Mouse (Mus musculus) bone marrow, adult 2 months (tissue): Measurements from ENCODE around the gene Ptma. TPM values are rescaled to one million over a fixed set of nuclear protein-coding genes. Genes with fewer than 3 reads are reported as not detected.

Source experiments
- H3K27ac ChIP-seq: fragments of 200-500 bp; 2 replicates; pipeline ENCODE4 v1.5.1; 2012; ENCODE audit warnings: low read depth, mild to moderate bottlenecking, control low read depth, inconsistent platforms, low read length; ENCODE audit not compliant: control insufficient read depth, poor library complexity, insufficient read depth
- H3K4me1 ChIP-seq: fragments of 200-500 bp; 2 replicates; pipeline ENCODE4 v1.6.1; 2011; ENCODE audit warnings: low read length; ENCODE audit not compliant: control insufficient read depth, insufficient read depth
- H3K4me3 ChIP-seq: fragments of 200-500 bp; replicated peaks from 2 replicates; pipeline ENCODE3; 2011; ENCODE audit warnings: mild to moderate bottlenecking, low read depth, low read length, control low read depth; ENCODE audit not compliant: control insufficient read depth
- CTCF ChIP-seq: fragments of 200-500 bp; IDR thresholded peaks from 2 replicates; pipeline ENCODE4 v1.5.1; 2011; ENCODE audit warnings: low read length, control low read depth; ENCODE audit not compliant: control insufficient read depth, insufficient read depth
- POLR2A ChIP-seq: fragments of 200-500 bp; IDR thresholded peaks from 2 replicates; pipeline ENCODE4 v1.6.1; 2011; ENCODE audit warnings: low read depth, mild to moderate bottlenecking, control low read depth, low read length, borderline replicate concordance; ENCODE audit not compliant: control insufficient read depth
- WGBS: fragments of 180-500 bp; shearing (Covaris S2); methylation state at CpG from one replicate; pipeline ENCODE4 v1.1.7; 2018; 5-methylcytosine and 5-hydroxymethylcytosine counted together
- polyA plus RNA-seq: library from polyadenylated mRNA; stranded (reverse); fragments of >200 nt; gene quantifications from 2 replicates; pipeline ENCODE4 v1.2.4, GENCODE M21; 2011; ENCODE audit warnings: low replicate concordance; ENCODE audit not compliant: missing spikeins, insufficient read depth, insufficient read length

Gene Ptma
- polyA plus RNA-seq, 1 experiment: 1,395 TPM

DNA sequence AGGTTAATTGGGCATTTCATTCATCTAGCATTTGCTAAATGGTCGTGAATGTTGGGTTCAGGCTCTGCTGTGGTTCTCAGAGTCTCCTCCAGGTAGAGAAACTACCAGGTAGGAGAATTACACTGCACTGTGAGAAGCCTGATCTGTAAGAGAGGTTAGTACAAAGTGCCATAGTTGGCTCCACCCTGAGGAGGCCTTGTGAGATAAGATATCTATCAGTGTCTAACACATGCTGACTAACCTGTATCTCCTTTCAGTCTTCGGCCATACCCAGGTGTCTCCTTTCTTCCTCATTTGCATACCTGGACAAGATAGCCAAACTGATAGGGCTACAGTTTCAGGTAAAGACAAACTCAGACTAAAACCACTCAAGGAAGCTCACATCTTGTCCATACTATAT, 36.1 kb downstream of the Ptma start:
- Histone ChIP-seq H3K4me1 (no peaks in the 10 kb centered on the region; the same call in 1 of the 2 replicates), H3K27ac (no peak overlapping the region), H3K4me3 (no peak overlapping the region)
- TF ChIP-seq POLR2A: no peak
- 71% methylated on average over 2 of the region's 2 CpGs for WGBS

DNA sequence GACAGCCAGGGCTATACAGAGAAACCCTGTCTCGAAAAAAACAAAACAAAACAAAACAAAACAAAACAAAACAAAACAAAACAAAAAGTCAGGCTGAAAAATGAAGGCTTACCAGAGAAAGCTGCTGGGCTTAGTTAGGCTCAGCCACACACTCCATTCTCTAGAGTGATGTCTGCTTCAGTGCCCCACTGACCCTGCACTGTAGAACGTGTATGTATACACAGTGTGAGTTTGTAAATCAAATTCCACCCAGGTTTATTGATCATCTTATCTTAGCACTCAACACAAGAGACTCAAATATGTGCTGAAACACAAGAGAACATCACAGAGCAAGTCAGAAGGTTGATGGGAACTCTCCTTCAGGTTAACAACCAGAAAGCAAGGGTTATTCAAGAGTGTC, 41.9 kb downstream of the Ptma start:
- Histone ChIP-seq H3K4me1 (no peaks in the 10 kb centered on the region; the same call in 1 of the 2 replicates), H3K4me3 (no peak overlapping the region), H3K27ac (no peak overlapping the region)
- TF ChIP-seq CTCF (no peak), POLR2A (no peak)
- WGBS: 76% methylated on average over 2 of the region's 2 CpGs

DNA sequence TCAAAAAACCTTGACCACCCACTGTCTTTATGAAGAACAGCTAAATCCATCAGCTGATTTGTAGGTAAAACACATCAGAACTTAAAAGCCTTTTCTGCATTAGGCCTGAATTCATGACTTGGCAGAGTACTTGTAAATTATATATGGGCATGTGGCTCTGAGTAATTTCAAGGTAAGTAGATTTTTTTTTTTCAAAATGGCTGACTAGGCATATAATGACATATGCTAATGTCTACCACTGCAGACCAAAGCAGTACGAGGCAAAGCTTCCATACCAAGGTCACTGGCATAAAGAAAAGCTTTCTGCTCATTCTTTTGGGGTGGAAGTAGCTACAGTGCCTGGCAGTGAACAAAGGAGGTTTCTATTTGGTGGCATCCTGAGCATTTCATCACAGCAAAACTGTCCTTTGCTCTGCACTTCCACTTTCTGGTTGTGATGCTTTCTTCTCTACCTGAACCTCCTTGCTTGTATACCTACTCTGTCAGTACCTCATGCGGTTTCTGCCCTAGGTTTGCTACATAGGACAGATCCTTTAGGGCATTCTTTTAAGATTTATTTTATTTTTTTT, 42.9 kb downstream of the Ptma start:
- Histone ChIP-seq H3K4me1 (no peaks in the 10 kb centered on the region; the same call in 1 of the 2 replicates), H3K27ac (no peak overlapping the region), H3K4me3 (no peak overlapping the region)
- WGBS: 61% methylated on average over 2 of the region's 2 CpGs
- no peak for TF ChIP-seq CTCF
- no peak for TF ChIP-seq POLR2A

- H3K27ac ChIP-seq: no peak overlapping the region
- TF ChIP-seq CTCF: no peak
- TF ChIP-seq POLR2A: no peak
- WGBS: 29% methylated on average over 2 of the region's 2 CpGs
Observed at GRCm38 (mm10) chr1:86571381-86571780, 44.9 kb downstream of the Ptma start.

GRCm38 (mm10) chr1:86571941-86572340, 45.4 kb downstream of the Ptma start:
- Histone ChIP-seq H3K4me1 (no peaks in the 10 kb centered on the region; the same call in 1 of the 2 replicates), H3K27ac (no peak overlapping the region), H3K4me3 (no peak overlapping the region)
- 81% methylated on average over 4 of the region's 4 CpGs for WGBS
- TF ChIP-seq CTCF (no peak), POLR2A (no peak)

More at GRCm38 (mm10) chr1:86571381-86571780, 44.9 kb downstream of the Ptma start:
- H3K4me1 ChIP-seq: no peaks in the 10 kb centered on the region; the same call in 1 of the 2 replicates
- H3K4me3 ChIP-seq: no peak overlapping the region

Other genes with a start within 250 kb of the Ptma start
- gene B3gnt7, start 223.9 kb upstream of the Ptma start, polyA plus RNA-seq: 0.63 and 2.4 TPM in 2 replicates
- gene Ncl, start 167.3 kb upstream of the Ptma start, polyA plus RNA-seq: 330 and 503 TPM in 2 replicates
- gene Nmur1, start 100.5 kb upstream of the Ptma start, polyA plus RNA-seq: not detected in 2 replicates
- not detected in 2 replicates for gene Tex44, start 100.4 kb upstream of the Ptma start, polyA plus RNA-seq
- 11.2 and 15.6 TPM in 2 replicates for gene Pde6d, start 55.9 kb downstream of the Ptma start, polyA plus RNA-seq
- gene Cops7b, start 56.2 kb downstream of the Ptma start, polyA plus RNA-seq: 7.3 and 19.4 TPM in 2 replicates
- gene Nppc, start 143.8 kb downstream of the Ptma start, polyA plus RNA-seq: not detected in 2 replicates
- gene Dis3l2, start 177.1 kb downstream of the Ptma start, polyA plus RNA-seq: 2.9 and 7.5 TPM in 2 replicates